Mouse (Mus musculus) mesoderm, embryonic 11.5 days (tissue): ENCODE results near the gene Fancg.

Experiments
- DNase-seq: peaks from one replicate; pipeline ENCODE4 v3.0.0-alpha.2; 2012; ENCODE audit warnings: low read depth, low spot score

Gene Fancg

GRCm38 (mm10) chr4:43033481-43033880 is 23.2 kb upstream of the Fancg start:
- DNase-seq, result no peak

GRCm38 (mm10) chr4:43032501-43032900 is 22.2 kb upstream of the Fancg start:
- DNase-seq, result no peak

GRCm38 (mm10) chr4:43031237-43031995 is 21.1 kb upstream of the Fancg start, which contains the start of gene Stoml2:
TSS of gene Stoml2 (minus strand) at chr4:43031710.
- peak; percentile 94 for DNase-seq

- peak; percentile 36 for DNase-seq
Measured at GRCm38 (mm10) chr4:43030780-43031230, 20.5 kb upstream of the Fancg start.

- no peak for DNase-seq
Measured at GRCm38 (mm10) chr4:43030352-43030751, 20.0 kb upstream of the Fancg start.

- DNase-seq, result no peak
Measured at GRCm38 (mm10) chr4:43029749-43030148, 19.4 kb upstream of the Fancg start.

GRCm38 (mm10) chr4:43029121-43029520 is 18.8 kb upstream of the Fancg start:
- DNase-seq, result no peak

GRCm38 (mm10) chr4:43025084-43025960 is 15.0 kb upstream of the Fancg start, which contains the start of gene Pigo:
TSS of gene Pigo (minus strand) at chr4:43025819.
- peak; percentile 94 for DNase-seq

GRCm38 (mm10) chr4:43024673-43025072 is 14.4 kb upstream of the Fancg start:
- DNase-seq, result no peak

- DNase-seq, result no peak
Measured at GRCm38 (mm10) chr4:43021341-43021740, 11.0 kb upstream of the Fancg start.

GRCm38 (mm10) chr4:43020876-43021275 is 10.6 kb upstream of the Fancg start:
- DNase-seq, result no peak

GRCm38 (mm10) chr4:43019641-43020465 is 9.5 kb upstream of the Fancg start:
- no peak for DNase-seq

GRCm38 (mm10) chr4:43019176-43019575 is 8.9 kb upstream of the Fancg start:
- no peak for DNase-seq

GRCm38 (mm10) chr4:43018156-43018555 is 7.8 kb upstream of the Fancg start:
- no peak for DNase-seq

- no peak for DNase-seq
Measured at GRCm38 (mm10) chr4:43012091-43012490, 1.8 kb upstream of the Fancg start.

- peak; percentile 56 for DNase-seq
Measured at GRCm38 (mm10) chr4:43005765-43006164, 4.5 kb downstream of the Fancg start.

- DNase-seq, result no peak
Measured at GRCm38 (mm10) chr4:43004951-43005350, 5.4 kb downstream of the Fancg start.

GRCm38 (mm10) chr4:43002756-43003439 is 7.4 kb downstream of the Fancg start:
- DNase-seq, result no peak

GRCm38 (mm10) chr4:43001272-43001671 is 9.0 kb downstream of the Fancg start:
- no peak for DNase-seq

- DNase-seq, result peak; percentile 99
Measured at GRCm38 (mm10) chr4:43000141-43000986, 9.9 kb downstream of the Fancg start, which contains the start of gene Vcp. TSS of gene Vcp (minus strand) at chr4:43000507.
